Mouse (Mus musculus) 3134 (cell line): ENCODE results near the gene Rrnad1.

Experiments used
- DNase-seq: peaks from one replicate; pipeline ENCODE4 v3.0.0-alpha.2; 2011; ENCODE audit warnings: low spot score; ENCODE audit not compliant: insufficient read length; ENCODE audit errors: extremely low read depth

Rrnad1 gene

GRCm38 (mm10) chr3:87949266-87949954, 18.9 kb upstream of the Rrnad1 start:
- DNase-seq: no peak

- peak; percentile 63 for DNase-seq
Measured at GRCm38 (mm10) chr3:87948378-87949265, 18.1 kb upstream of the Rrnad1 start, which contains the start of gene Crabp2. Crabp2 (plus strand) TSS chr3:87948666.

GRCm38 (mm10) chr3:87947811-87948199, 17.3 kb upstream of the Rrnad1 start:
- no peak for DNase-seq

- no peak for DNase-seq
Measured at GRCm38 (mm10) chr3:87947056-87947810, 16.7 kb upstream of the Rrnad1 start.

- DNase-seq: no peak
Measured at GRCm38 (mm10) chr3:87946541-87946860, 16.0 kb upstream of the Rrnad1 start.

- no peak for DNase-seq
Measured at GRCm38 (mm10) chr3:87945781-87946540, 15.4 kb upstream of the Rrnad1 start.

- DNase-seq: peak; percentile 52
Measured at GRCm38 (mm10) chr3:87944838-87945600, 14.5 kb upstream of the Rrnad1 start.

- peak; percentile 50 for DNase-seq
Measured at GRCm38 (mm10) chr3:87943586-87943985, 13.1 kb upstream of the Rrnad1 start.

- peak; percentile 50 for DNase-seq
Measured at GRCm38 (mm10) chr3:87942471-87942870, 12.0 kb upstream of the Rrnad1 start.

GRCm38 (mm10) chr3:87940611-87941010, 10.1 kb upstream of the Rrnad1 start:
- DNase-seq: no peak

- DNase-seq: peak; percentile 46
Measured at GRCm38 (mm10) chr3:87935776-87936175, 5.3 kb upstream of the Rrnad1 start.

- DNase-seq: no peak
Measured at GRCm38 (mm10) chr3:87935201-87935600, 4.7 kb upstream of the Rrnad1 start.

GRCm38 (mm10) chr3:87934501-87934900, 4.0 kb upstream of the Rrnad1 start:
- DNase-seq: no peak

GRCm38 (mm10) chr3:87934026-87934425, 3.5 kb upstream of the Rrnad1 start:
- no peak for DNase-seq

- DNase-seq: no peak
Measured at GRCm38 (mm10) chr3:87929341-87930077, 1.0 kb downstream of the Rrnad1 start.

GRCm38 (mm10) chr3:87927452-87927851, 3.1 kb downstream of the Rrnad1 start:
- DNase-seq: no peak

- DNase-seq: no peak
Measured at GRCm38 (mm10) chr3:87924996-87925395, 5.5 kb downstream of the Rrnad1 start.

- no peak for DNase-seq
Measured at GRCm38 (mm10) chr3:87920270-87920943, 10.1 kb downstream of the Rrnad1 start.
